Mouse (Mus musculus) hindbrain, embryonic 16.5 days (tissue): ENCODE results near the gene Klhdc9. TPM values are rescaled to one million over a fixed set of nuclear protein-coding genes. Genes with fewer than 3 reads are reported as not detected.

Experiments used
- ATAC-seq: fragments of 200-750 bp; cut with Nextera tagmentation; 2 replicates; pipeline ENCODE4 v1.8.0; 2017; ENCODE audit warnings: moderate TSS enrichment, moderate library complexity
- H3K27ac ChIP-seq: fragments of 300-500 bp; sonication (generic); 2 replicates; pipeline ENCODE4 v1.5.1; 2014; ENCODE audit warnings: low read depth, mild to moderate bottlenecking, control low read depth, low read length, moderate library complexity
- H3K27me3 ChIP-seq: fragments of 300-500 bp; sonication (generic); replicated peaks from 2 replicates; pipeline ENCODE4 v1.6.1; 2014; ENCODE audit warnings: low read length; ENCODE audit not compliant: control insufficient read depth, insufficient read depth
- H3K36me3 ChIP-seq: fragments of 300-500 bp; sonication (generic); 2 replicates; pipeline ENCODE4 v1.6.1; 2014; ENCODE audit warnings: mild to moderate bottlenecking, low read length, moderate library complexity, mixed read lengths; ENCODE audit not compliant: control insufficient read depth, insufficient read depth
- H3K4me1 ChIP-seq: fragments of 300-500 bp; sonication (generic); 2 replicates; pipeline ENCODE4 v1.6.1; 2014; ENCODE audit warnings: low read depth, low read length; ENCODE audit not compliant: control insufficient read depth, insufficient read depth
- H3K4me2 ChIP-seq: fragments of 300-500 bp; sonication (generic); 2 replicates; pipeline ENCODE4 v1.6.1; 2014; ENCODE audit warnings: mild to moderate bottlenecking, low read length, control low read depth, moderate library complexity
- H3K4me3 ChIP-seq: fragments of 300-500 bp; sonication (generic); 2 replicates; pipeline ENCODE4 v1.5.1; 2014; ENCODE audit warnings: mild to moderate bottlenecking, low read length, control low read depth, moderate library complexity
- H3K9ac ChIP-seq: fragments of 300-500 bp; sonication (generic); 2 replicates; pipeline ENCODE4 v1.6.1; 2014; ENCODE audit warnings: low read depth, mild to moderate bottlenecking, control low read depth, low read length, moderate library complexity
- H3K9me3 ChIP-seq: fragments of 300-500 bp; sonication (generic); 2 replicates; pipeline ENCODE4 v1.6.1; 2014; ENCODE audit warnings: mild to moderate bottlenecking, low read length, moderate library complexity; ENCODE audit not compliant: control insufficient read depth
- WGBS: fragments of 180-500 bp; shearing (Covaris S2); extraction: QIAGEN DNeasy Blood & Tissue Kit; methylation state at CpG from one replicate; pipeline ENCODE4 v1.1.7; 2014; 5-methylcytosine and 5-hydroxymethylcytosine counted together
- polyA plus RNA-seq: library from polyadenylated mRNA; unstranded; fragments of >200 nt; fragmentation: Nextera tagmentation; extraction: Ambion mirVana; gene quantifications from 2 replicates; pipeline ENCODE4 v1.2.1, GENCODE M21; 2015

Gene Klhdc9
- polyA plus RNA-seq, 1 experiment from 2014 or later: 4.3 TPM

GRCm38 (mm10) chr1:171361106-171362103 lies 807 bp upstream of the Klhdc9 start:
- Histone ChIP-seq H3K9me3 (no peaks in the 10 kb centered on the region), H3K4me3 (peak overlapping the region; percentile 50), H3K4me2 (peak overlapping the region; percentile 71), H3K27ac (peak overlapping the region; percentile 78), H3K4me1 (peaks cover 12% of the 10 kb centered on the region), H3K9ac (peak overlapping the region; percentile 72), H3K27me3 (no peaks in the 10 kb centered on the region), H3K36me3 (peaks cover 9% of the 10 kb centered on the region)
- ATAC-seq: peak; percentile 73
- 28% methylated on average over 16 of the region's 16 CpGs for WGBS

GRCm38 (mm10) chr1:171360253-171360652 lies 345 bp downstream of the Klhdc9 start:
- peak overlapping the region; percentile 78 for H3K27ac ChIP-seq
- peaks cover 9% of the 10 kb centered on the region for H3K36me3 ChIP-seq
- 2% methylated on average over 26 of the region's 26 CpGs for WGBS
- peak overlapping the region; percentile 71 for H3K4me2 ChIP-seq
- H3K9ac ChIP-seq: peak overlapping the region; percentile 72
- no peaks in the 10 kb centered on the region for H3K9me3 ChIP-seq
- ATAC-seq: no peak
- H3K4me1 ChIP-seq: peaks cover 12% of the 10 kb centered on the region
- H3K27me3 ChIP-seq: no peaks in the 10 kb centered on the region
- H3K4me3 ChIP-seq: peak overlapping the region; percentile 50

- WGBS: 75% methylated on average over 4 of the region's 4 CpGs
- ATAC-seq: no peak
- Histone ChIP-seq H3K27ac (no peak overlapping the region), H3K9me3 (no peaks in the 10 kb centered on the region), H3K4me2 (no peak overlapping the region), H3K4me3 (no peak overlapping the region), H3K36me3 (peaks cover 9% of the 10 kb centered on the region), H3K4me1 (peaks cover 12% of the 10 kb centered on the region), H3K27me3 (no peaks in the 10 kb centered on the region), H3K9ac (no peak overlapping the region)
Measured at GRCm38 (mm10) chr1:171358421-171358820, 2.2 kb downstream of the Klhdc9 start.

- Histone ChIP-seq H3K27me3 (no peaks in the 10 kb centered on the region), H3K27ac (no peak overlapping the region), H3K9me3 (no peaks in the 10 kb centered on the region), H3K4me1 (peaks cover 12% of the 10 kb centered on the region), H3K4me3 (no peak overlapping the region), H3K4me2 (no peak overlapping the region), H3K9ac (no peak overlapping the region), H3K36me3 (peaks cover 9% of the 10 kb centered on the region)
- WGBS: 92% methylated on average over 2 of the region's 2 CpGs
- no peak for ATAC-seq
Measured at GRCm38 (mm10) chr1:171356814-171357213, 3.8 kb downstream of the Klhdc9 start.

- Histone ChIP-seq H3K9me3 (no peaks in the 10 kb centered on the region), H3K4me2 (no peak overlapping the region), H3K4me3 (no peak overlapping the region), H3K9ac (no peak overlapping the region), H3K36me3 (peaks cover 9% of the 10 kb centered on the region), H3K27me3 (no peaks in the 10 kb centered on the region), H3K4me1 (peaks cover 7% of the 10 kb centered on the region), H3K27ac (no peak overlapping the region)
- 78% methylated on average over 5 of the region's 5 CpGs for WGBS
- no peak for ATAC-seq
Measured at GRCm38 (mm10) chr1:171355812-171356340, 4.7 kb downstream of the Klhdc9 start.

GRCm38 (mm10) chr1:171349210-171349609 lies 11.4 kb downstream of the Klhdc9 start:
- Histone ChIP-seq H3K27me3 (no peaks in the 10 kb centered on the region), H3K4me2 (no peak overlapping the region), H3K4me3 (no peak overlapping the region), H3K9ac (no peak overlapping the region), H3K9me3 (peaks cover 6% of the 10 kb centered on the region), H3K4me1 (peaks cover 19% of the 10 kb centered on the region), H3K36me3 (no peaks in the 10 kb centered on the region), H3K27ac (no peak overlapping the region)
- ATAC-seq: no peak
- 94% methylated on average over 2 of the region's 2 CpGs for WGBS

- peaks cover 6% of the 10 kb centered on the region for H3K9me3 ChIP-seq
- H3K27me3 ChIP-seq: no peaks in the 10 kb centered on the region
- H3K4me3 ChIP-seq: no peak overlapping the region
- no peak for ATAC-seq
- WGBS: 91% methylated on average over 3 of the region's 3 CpGs
- H3K27ac ChIP-seq: no peak overlapping the region
- H3K4me2 ChIP-seq: no peak overlapping the region
- H3K9ac ChIP-seq: no peak overlapping the region
- H3K36me3 ChIP-seq: no peaks in the 10 kb centered on the region
- H3K4me1 ChIP-seq: peaks cover 20% of the 10 kb centered on the region
Measured at GRCm38 (mm10) chr1:171348665-171349064, 11.9 kb downstream of the Klhdc9 start.

GRCm38 (mm10) chr1:171346095-171346450 lies 14.5 kb downstream of the Klhdc9 start:
- H3K27me3 ChIP-seq: no peaks in the 10 kb centered on the region
- 2% methylated on average over 14 of the region's 14 CpGs for WGBS
- H3K4me1 ChIP-seq: peaks cover 20% of the 10 kb centered on the region
- no peak; the same call in 1 of the 2 replicates for ATAC-seq
- H3K9ac ChIP-seq: peak overlapping the region; percentile 86
- H3K36me3 ChIP-seq: peaks cover 19% of the 10 kb centered on the region
- H3K9me3 ChIP-seq: peaks cover 6% of the 10 kb centered on the region
- H3K4me3 ChIP-seq: peak overlapping the region; percentile 89
- peak overlapping the region; percentile 91 for H3K4me2 ChIP-seq
- H3K27ac ChIP-seq: peak overlapping the region; percentile 77
